Mouse (Mus musculus) heart, embryonic 11.5 days (tissue): Measurements from ENCODE around the gene Ppp1r9a. TPM values are rescaled to one million over a fixed set of nuclear protein-coding genes. Genes with fewer than 3 reads are reported as not detected.

Source experiments
- ATAC-seq: fragments of 200-750 bp; cut with Nextera tagmentation; replicated peaks from 2 replicates; pipeline ENCODE4 v1.8.0; 2017; ENCODE audit warnings: moderate library complexity; ENCODE audit not compliant: insufficient number of reproducible peaks, low FRiP score, low TSS enrichment
- H3K27ac ChIP-seq: fragments of 300-500 bp; sonication (generic); 2 replicates; pipeline ENCODE4 v1.5.1; 2014; ENCODE audit warnings: mild to moderate bottlenecking, low read depth, low read length
- H3K27me3 ChIP-seq: fragments of 300-500 bp; sonication (generic); 2 replicates; pipeline ENCODE4 v1.6.1; 2014; ENCODE audit warnings: mild to moderate bottlenecking, low read length, mixed read lengths; ENCODE audit not compliant: control insufficient read depth, insufficient read depth
- H3K36me3 ChIP-seq: fragments of 300-500 bp; sonication (generic); 2 replicates; pipeline ENCODE4 v1.6.1; 2014; ENCODE audit warnings: mild to moderate bottlenecking, low read length, moderate library complexity, mixed read lengths; ENCODE audit not compliant: control insufficient read depth, insufficient read depth
- H3K4me1 ChIP-seq: fragments of 300-500 bp; sonication (generic); 2 replicates; pipeline ENCODE4 v1.6.1; 2014; ENCODE audit warnings: low read length; ENCODE audit not compliant: control insufficient read depth, insufficient read depth
- H3K4me2 ChIP-seq: fragments of 300-500 bp; sonication (generic); 2 replicates; pipeline ENCODE4 v1.6.1; 2014; ENCODE audit warnings: mild to moderate bottlenecking, moderate library complexity
- H3K4me3 ChIP-seq: fragments of 300-500 bp; sonication (generic); 2 replicates; pipeline ENCODE4 v1.5.1; 2014; ENCODE audit warnings: low read depth, low read length
- H3K9ac ChIP-seq: fragments of 300-500 bp; sonication (generic); 2 replicates; pipeline ENCODE4 v1.6.1; 2014; ENCODE audit warnings: mild to moderate bottlenecking, low read depth, low read length, moderate library complexity
- H3K9me3 ChIP-seq: fragments of 300-500 bp; sonication (generic); replicated peaks from 2 replicates; pipeline ENCODE4 v1.6.1; 2016; ENCODE audit warnings: low read length; ENCODE audit not compliant: control insufficient read depth
- WGBS: fragments of 180-500 bp; shearing (Covaris S2); extraction: QIAGEN DNeasy Blood & Tissue Kit; methylation state at CpG from one replicate; pipeline ENCODE4 v1.1.7; 2014; ENCODE audit not compliant: insufficient replicate concordance; 5-methylcytosine and 5-hydroxymethylcytosine counted together
- polyA plus RNA-seq: library from polyadenylated mRNA; unstranded; fragments of >200 nt; fragmentation: Nextera tagmentation; extraction: Ambion mirVana; gene quantifications from 2 replicates; pipeline ENCODE4 v1.2.1, GENCODE M21; 2014

Ppp1r9a gene
- polyA plus RNA-seq, 1 experiment from 2014 or later = 25.0 TPM

- Histone ChIP-seq H3K36me3 (no peaks in the 10 kb centered on the region), H3K4me3 (no peak overlapping the region), H3K9ac (no peak overlapping the region), H3K4me1 (peaks cover under 1% of the 10 kb centered on the region; the same call in 1 of the 2 replicates), H3K4me2 (no peak overlapping the region), H3K27ac (no peak overlapping the region), H3K27me3 (no peaks in the 10 kb centered on the region), H3K9me3 (no peaks in the 10 kb centered on the region)
- no peak for ATAC-seq
- 87% methylated on average over 4 of the region's 4 CpGs for WGBS
Measured at GRCm38 (mm10) chr6:4967236-4967635, 64.5 kb downstream of the Ppp1r9a start.

DNA sequence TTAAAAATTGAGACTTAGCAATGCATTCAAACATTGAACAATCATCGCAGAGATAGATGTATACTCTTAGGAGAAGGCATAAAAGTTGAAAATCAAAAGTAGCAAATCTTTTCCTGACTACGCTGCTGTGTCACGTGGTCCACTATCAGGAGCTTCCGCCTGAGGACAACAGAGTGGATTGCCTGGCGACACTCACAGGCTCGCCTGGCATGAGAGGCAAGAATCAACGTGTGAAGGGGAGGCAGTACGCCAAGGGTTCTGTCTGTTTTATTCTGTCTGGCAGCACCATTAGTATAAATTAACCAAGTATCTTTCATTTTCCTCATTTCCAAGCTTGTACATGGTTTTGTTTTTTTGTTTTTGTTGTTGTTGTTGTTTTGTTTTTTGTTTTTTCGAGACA, 68.5 kb downstream of the Ppp1r9a start:
- no peak for ATAC-seq
- no peak overlapping the region for H3K4me2 ChIP-seq
- no peak overlapping the region for H3K9ac ChIP-seq

DNA sequence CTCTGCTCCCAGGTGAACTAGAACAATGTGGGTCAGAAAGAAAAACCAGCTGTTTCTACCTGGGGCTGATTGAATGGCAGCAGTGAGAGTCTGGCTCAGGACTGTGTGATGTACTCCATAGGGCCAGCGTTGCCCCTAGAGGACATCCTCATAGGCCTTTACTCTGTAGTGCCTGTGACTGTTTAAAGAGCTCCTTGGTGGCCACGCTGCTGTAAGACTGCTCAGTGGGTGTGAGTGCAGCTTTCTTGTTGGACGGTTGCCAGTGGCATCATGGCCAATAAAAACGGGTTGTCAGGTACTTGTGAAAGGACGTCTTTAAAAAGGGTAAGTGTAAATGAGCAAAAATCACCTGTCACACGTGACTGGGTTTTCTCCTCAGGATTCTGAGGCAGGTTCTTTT, 70.1 kb downstream of the Ppp1r9a start:
- no peak overlapping the region for H3K27ac ChIP-seq
- no peak for ATAC-seq
- H3K9ac ChIP-seq = no peak overlapping the region
- H3K4me2 ChIP-seq = no peak overlapping the region
- WGBS = 53% methylated on average over 6 of the region's 6 CpGs
- no peaks in the 10 kb centered on the region for H3K27me3 ChIP-seq
- no peak overlapping the region for H3K4me3 ChIP-seq
- no peaks in the 10 kb centered on the region for H3K9me3 ChIP-seq
- H3K36me3 ChIP-seq = no peaks in the 10 kb centered on the region
- H3K4me1 ChIP-seq = no peaks in the 10 kb centered on the region

More for the DNA sequence above, 68.5 kb downstream of the Ppp1r9a start:
- no peaks in the 10 kb centered on the region for H3K27me3 ChIP-seq
- no peaks in the 10 kb centered on the region for H3K9me3 ChIP-seq
- no peak overlapping the region for H3K27ac ChIP-seq
- WGBS = 61% methylated on average over 9 of the region's 9 CpGs
- H3K36me3 ChIP-seq = no peaks in the 10 kb centered on the region
- no peaks in the 10 kb centered on the region for H3K4me1 ChIP-seq
- H3K4me3 ChIP-seq = no peak overlapping the region

DNA sequence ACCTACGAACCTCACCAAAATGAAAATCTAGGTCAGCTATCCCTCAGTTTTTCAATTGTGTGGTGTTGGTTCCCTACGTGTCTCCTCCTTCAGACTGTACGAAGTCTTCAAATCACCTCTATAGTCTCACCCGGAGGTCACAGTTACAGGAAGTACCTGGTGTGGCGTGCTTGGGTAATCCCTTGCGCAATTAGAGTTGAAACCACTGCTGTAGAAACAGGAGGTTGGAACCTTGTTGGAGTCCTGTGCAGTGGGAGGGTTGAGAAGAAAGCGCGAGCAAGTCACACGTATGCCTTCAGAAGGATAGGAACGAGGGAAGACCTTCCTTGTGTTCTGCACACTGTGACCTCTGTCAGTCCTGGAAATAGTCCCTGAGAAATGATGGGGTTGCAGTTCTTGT, 70.6 kb downstream of the Ppp1r9a start:
- Histone ChIP-seq H3K4me1 (no peaks in the 10 kb centered on the region), H3K9me3 (no peaks in the 10 kb centered on the region), H3K27me3 (no peaks in the 10 kb centered on the region), H3K4me3 (no peak overlapping the region), H3K4me2 (no peak overlapping the region), H3K36me3 (no peaks in the 10 kb centered on the region), H3K27ac (no peak overlapping the region), H3K9ac (no peak overlapping the region)
- 87% methylated on average over 10 of the region's 10 CpGs for WGBS
- ATAC-seq = no peak

GRCm38 (mm10) chr6:4977515-4977914, 74.8 kb downstream of the Ppp1r9a start:
- ATAC-seq = no peak
- no peak overlapping the region for H3K9ac ChIP-seq
- H3K27ac ChIP-seq = no peak overlapping the region
- H3K36me3 ChIP-seq = no peaks in the 10 kb centered on the region
- 83% methylated on average over 4 of the region's 4 CpGs for WGBS
- no peak overlapping the region for H3K4me3 ChIP-seq
- no peaks in the 10 kb centered on the region for H3K9me3 ChIP-seq
- H3K4me2 ChIP-seq = no peak overlapping the region
- 0 out of 2 replicates have a peak, but pooled peaks cover 5% of the 10 kb centered on the region for H3K4me1 ChIP-seq
- H3K27me3 ChIP-seq = no peaks in the 10 kb centered on the region

- 81% methylated on average over 2 of the region's 2 CpGs for WGBS
- ATAC-seq = no peak
- Histone ChIP-seq H3K4me1 (0 out of 2 replicates have a peak, but pooled peaks cover 5% of the 10 kb centered on the region), H3K27me3 (no peaks in the 10 kb centered on the region), H3K27ac (no peak overlapping the region), H3K4me3 (no peak overlapping the region), H3K36me3 (no peaks in the 10 kb centered on the region), H3K4me2 (no peak overlapping the region), H3K9me3 (no peaks in the 10 kb centered on the region), H3K9ac (no peak overlapping the region)
Measured at GRCm38 (mm10) chr6:4978249-4978648, 75.5 kb downstream of the Ppp1r9a start.

- Histone ChIP-seq H3K27me3 (no peaks in the 10 kb centered on the region), H3K27ac (no peak overlapping the region), H3K4me3 (no peak overlapping the region), H3K4me2 (no peak overlapping the region), H3K9me3 (no peaks in the 10 kb centered on the region), H3K36me3 (no peaks in the 10 kb centered on the region), H3K4me1 (0 out of 2 replicates have a peak, but pooled peaks cover 5% of the 10 kb centered on the region), H3K9ac (no peak overlapping the region)
- ATAC-seq = no peak
Measured at GRCm38 (mm10) chr6:4978897-4979296, 76.2 kb downstream of the Ppp1r9a start.

DNA sequence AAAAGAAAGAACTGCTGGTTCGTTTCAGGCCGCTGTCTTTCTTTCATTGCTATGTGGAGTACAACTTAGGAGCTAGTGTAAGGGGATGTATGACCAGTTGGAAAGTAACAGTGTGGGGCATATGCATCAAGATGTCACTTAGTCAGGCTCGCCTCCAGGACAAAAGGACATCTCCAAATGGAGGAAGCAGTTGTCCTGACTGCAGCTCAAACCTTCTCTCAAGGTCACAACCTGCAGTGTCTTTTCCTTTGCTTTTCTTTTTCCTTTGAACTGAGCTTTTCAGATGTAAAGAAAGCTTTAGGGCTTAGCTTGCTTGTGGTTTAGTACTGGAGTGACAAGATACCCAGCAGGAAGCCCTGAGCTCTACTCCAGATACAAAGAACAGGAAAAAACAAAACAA, 77.4 kb downstream of the Ppp1r9a start:
- 71% methylated on average over 3 of the region's 3 CpGs for WGBS
- H3K4me1 ChIP-seq = 0 out of 2 replicates have a peak, but pooled peaks cover 5% of the 10 kb centered on the region
- H3K4me2 ChIP-seq = no peak overlapping the region
- H3K27ac ChIP-seq = no peak overlapping the region
- ATAC-seq = no peak
- H3K36me3 ChIP-seq = no peaks in the 10 kb centered on the region
- no peak overlapping the region for H3K9ac ChIP-seq
- H3K4me3 ChIP-seq = no peak overlapping the region
- H3K9me3 ChIP-seq = no peaks in the 10 kb centered on the region
- H3K27me3 ChIP-seq = no peaks in the 10 kb centered on the region

GRCm38 (mm10) chr6:4982686-4983162, 80.0 kb downstream of the Ppp1r9a start:
- H3K27ac ChIP-seq = no peak overlapping the region

More at GRCm38 (mm10) chr6:4982686-4983162, 80.0 kb downstream of the Ppp1r9a start:
- no peaks in the 10 kb centered on the region for H3K27me3 ChIP-seq
- no peaks in the 10 kb centered on the region for H3K36me3 ChIP-seq
- no peak overlapping the region for H3K4me3 ChIP-seq
- no peak overlapping the region for H3K4me2 ChIP-seq
- ATAC-seq = no peak
- no peaks in the 10 kb centered on the region for H3K9me3 ChIP-seq
- H3K4me1 ChIP-seq = 0 out of 2 replicates have a peak, but pooled peaks cover 9% of the 10 kb centered on the region
- WGBS = 49% methylated on average over 9 of the region's 9 CpGs
- no peak overlapping the region for H3K9ac ChIP-seq
